Mouse (Mus musculus): ENCODE measurements around the gene Sap30bp.

- TF ChIP-seq CTCF (IDR thresholded peaks at IDR 0.05; ENCODE audit: low read depth, low read length) = no peak
- no peak for TF ChIP-seq POLR2A (IDR thresholded peaks at IDR 0.05; ENCODE audit: insufficient read depth, low read length)
- 0 out of 2 replicates have a peak, but pooled peaks have one; percentile 38 for TF ChIP-seq EP300 (IDR thresholded peaks at IDR 0.05; ENCODE audit: insufficient read depth, low read depth, low read length)
Measured at GRCm38 (mm10) chr11:115956453-115956852, 23.4 kb downstream of the Sap30bp start.
